Mouse (Mus musculus): ENCODE measurements around the gene Drc7.

Gene Drc7

DNA sequence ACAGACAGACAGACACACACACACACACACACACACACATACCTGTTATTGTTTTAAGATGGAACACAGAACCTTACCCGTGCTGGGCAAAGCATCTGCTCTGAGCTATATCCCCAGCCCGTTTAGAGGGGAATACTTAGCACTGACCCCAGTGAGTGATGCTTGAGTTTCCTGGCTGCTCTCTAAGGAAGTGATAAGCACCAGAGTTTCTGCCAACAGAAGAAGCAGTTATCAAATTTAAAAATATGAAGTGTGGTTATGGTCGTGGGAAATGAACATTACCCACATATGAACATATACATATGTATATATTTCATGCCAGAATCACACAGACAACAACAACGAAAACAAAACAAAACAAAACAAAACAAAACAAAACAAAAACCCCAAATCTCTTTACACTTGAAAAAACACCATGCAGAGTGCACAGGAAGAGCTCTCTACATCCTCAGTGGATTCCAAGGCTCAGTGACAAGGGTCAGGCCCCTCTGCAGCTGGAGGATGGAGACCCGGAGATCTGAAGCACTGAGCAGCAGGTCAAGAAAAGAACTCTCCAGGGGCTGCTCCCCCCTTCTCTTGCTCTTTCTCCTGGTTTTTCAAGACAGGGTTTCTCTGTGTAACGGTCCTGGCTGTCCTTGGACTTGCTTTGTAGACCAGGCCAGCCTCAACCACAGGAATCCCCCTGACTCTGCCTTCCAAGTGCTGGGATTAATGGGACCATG is 5.1 kb downstream of the Drc7 start:
- peak in 1 of 2 experiments; percentile 24 for DNase-seq

DNA sequence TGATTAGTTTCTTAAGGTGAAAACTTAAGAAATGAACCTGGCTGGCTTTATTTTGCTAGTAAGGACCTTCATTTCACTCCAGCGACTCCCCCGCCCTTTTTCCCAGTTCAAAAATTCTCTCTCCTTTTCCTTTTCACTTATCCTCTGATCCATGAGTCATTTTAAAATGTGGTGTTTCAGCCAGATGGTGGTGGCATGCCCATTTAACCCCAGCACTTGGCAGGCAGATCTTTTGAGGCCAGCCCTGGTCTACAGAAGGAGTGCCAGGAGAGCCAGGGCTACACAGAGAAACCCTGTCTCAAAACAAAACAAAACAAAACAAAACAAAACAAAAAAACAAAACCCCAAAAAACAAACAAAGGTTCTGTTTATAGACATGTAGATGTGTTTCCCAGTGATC is 9.6 kb downstream of the Drc7 start:
- DNase-seq: no peak

DNA sequence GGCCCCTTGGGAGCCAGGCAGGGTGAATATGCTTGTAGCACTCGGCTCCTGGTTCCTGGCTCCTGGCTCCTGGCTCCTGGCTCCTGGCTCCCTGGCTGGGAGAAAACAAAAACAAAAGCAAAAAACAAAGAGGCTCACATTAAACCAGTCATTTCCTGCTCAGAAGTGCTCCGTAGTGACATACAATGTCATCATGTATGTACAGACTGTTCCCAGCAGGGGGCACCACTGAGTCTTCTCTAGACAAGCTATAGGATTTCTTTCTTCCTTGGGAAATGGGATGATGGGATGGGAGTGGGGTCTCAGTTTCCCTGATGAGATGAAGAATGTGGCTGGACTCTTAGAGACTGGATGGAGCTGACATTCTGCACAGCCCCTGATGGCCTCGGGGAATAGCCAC is 12.7 kb downstream of the Drc7 start:
- DNase-seq: peak; percentile 81 to 84

DNA sequence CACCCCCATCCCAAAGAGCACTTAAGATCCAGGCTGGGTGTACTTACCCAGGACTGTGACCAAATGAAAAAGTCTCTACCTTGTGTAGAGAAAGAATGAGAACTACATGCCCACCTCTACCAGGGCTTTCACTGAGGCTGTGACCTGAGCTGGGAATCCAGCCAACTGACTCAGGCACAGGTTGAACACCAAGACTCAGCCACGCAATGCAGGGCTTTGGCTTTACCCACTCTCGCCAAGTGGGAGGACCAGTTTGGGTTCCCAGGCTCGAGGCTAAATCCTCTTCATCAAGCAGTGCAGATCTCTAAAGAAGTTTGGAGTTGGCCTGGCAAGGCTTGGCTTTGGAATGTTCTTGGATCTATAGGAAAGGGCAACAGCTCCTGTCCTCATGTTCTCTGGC is 20.6 kb downstream of the Drc7 start:
- no peak for DNase-seq

DNA sequence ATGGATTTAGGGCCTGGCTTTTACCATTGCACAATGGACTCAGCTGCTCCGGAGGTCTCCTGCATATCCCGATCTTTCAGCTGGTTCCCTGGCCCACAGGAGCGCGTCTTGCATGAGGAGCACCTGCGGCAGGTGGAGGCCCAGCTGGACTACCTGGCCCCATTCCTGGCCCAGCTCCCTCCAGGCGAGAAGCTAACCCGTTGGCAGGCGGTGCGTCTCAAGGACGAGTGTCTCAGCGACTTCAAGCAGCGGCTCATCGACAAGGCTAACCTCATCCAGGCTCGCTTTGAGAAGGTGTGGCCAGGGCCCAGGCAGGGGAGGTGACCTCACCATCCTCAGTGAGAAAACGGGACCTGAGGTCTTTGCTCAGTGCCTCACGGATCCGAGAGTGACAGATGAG is 21.2 kb downstream of the Drc7 start:
- DNase-seq: no peak

- no peak for DNase-seq
These were observed 23.2 kb downstream of the Drc7 start for GRCm38 (mm10) chr8:95078055-95078454.

DNA sequence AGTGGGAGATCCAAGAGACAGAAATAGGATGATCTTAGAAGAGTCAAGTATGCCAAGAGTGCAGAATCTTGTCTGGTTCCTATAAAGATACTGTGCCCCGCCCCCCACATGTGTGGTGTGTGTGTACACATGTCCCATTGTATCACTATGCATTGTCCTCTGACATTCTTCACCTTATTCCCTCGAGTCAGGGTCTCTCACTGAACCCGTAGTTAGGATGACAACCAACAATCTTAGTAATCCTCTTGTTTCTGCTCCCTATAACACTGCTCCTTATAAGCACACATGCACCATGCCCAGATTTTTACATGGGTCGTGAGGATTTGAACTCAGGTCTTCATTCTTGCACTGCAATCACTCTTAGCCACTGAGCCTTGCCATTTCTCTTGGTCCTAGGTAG is 24.4 kb downstream of the Drc7 start:
- no peak for DNase-seq

DNA sequence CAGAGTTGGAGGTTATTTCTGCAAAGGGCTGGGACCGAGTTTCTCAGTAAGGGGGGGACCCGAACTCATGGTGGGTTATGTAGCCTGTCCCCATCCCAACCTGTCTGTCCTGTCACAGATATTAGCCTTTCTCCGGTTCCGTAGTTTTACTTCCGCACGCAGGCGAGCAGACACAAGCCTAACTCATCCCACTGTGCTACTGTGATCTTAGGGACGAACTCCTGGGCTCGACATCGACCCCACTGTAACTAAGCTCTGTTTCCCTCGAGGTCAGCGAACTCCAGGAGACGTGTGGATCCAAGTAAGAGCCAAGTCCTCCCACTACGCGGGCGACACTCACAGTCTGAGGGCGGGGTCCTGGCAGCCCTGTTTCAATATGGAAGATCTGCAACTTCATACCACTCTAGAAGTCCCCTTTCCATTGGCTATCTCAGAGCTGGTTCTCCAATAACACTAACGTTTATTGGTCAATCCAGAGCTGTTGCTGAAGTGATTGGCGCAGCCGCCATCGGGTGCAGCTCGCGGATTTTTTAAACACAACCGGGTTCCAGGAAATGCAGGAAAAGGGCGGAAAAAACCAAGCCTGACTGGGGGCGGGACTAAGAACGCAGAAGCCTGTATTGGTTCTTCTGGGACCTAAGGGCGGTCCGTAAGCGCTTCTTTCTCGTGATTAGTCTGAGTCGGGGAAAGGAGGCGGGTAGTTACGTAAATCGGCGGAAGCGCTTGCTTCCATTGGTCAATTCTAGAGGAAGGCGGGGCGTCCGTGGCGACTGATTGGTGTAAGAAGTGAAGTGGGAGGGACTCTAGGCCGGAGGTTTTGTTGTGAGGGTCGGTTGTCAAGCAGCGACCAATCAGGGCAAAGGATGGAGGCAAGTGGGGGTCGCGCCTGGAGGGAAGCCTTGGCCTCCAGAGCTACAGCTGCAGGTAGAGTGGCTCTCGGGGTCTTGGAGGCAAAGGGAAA is 25.8 kb downstream of the Drc7 start, which contains the start of gene Katnb1:
TSS of gene Katnb1 (plus strand) at position 806 of the 961 bp plus-strand sequence.
- DNase-seq: peak; percentile 97 to 98

- DNase-seq: no peak
These were observed 26.7 kb downstream of the Drc7 start for GRCm38 (mm10) chr8:95081650-95082049.

DNA sequence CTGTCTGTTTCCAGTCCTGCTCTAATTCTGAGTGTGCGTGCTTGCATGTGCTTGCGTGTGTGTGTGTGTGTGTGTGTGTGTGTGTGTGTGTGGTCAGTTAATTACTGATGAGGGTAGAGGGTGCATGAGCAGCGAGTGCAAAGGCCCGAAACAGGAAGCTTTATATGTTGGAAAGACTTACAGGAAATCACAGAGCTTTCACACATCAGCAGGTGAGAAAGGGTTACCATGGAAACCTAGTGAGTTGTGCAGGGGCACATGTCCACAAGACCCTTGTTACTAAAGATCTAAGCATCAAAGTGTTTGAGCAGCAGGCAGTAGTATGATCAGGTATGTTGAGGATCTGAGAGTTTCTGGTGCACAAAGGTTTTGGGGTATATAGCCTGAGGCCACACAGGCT is 29.4 kb downstream of the Drc7 start:
- no peak for DNase-seq

GRCm38 (mm10) chr8:95084744-95085431 is 30.0 kb downstream of the Drc7 start:
- no peak for DNase-seq

DNA sequence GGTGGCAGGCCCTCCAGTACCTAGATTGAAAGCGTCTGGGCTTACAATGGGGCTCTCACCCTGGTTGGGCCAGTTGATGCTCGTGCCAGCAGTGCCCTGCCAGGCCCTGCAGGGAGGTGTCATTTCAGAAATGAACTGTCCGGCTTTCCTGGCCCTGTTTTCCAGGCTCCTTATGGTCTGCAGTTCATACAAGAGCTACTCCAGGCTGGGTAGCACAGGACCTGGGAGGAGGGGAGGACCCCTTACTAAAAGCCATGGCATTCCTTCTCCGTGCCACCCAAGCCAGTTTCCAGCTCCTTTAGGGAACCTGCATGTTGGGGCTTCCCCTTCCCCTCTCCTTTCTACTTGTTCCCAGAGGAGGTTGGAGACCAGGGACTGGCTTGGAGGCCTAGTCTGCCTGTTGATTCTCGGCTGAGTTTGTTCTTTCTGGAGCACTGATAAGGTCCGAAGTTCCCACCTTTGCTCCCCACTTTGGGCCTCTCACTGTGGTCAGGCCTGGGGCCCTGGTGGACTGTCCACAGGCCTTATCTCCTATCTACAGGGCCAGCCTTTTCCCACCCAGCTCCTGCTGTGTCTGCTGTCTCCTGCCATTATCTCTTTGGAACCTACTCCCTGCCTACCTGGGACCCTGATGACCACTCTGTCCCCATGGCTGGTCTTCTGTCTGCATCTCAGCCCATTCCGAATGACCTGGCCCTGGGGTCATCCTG is 30.7 kb downstream of the Drc7 start:
- no peak for DNase-seq

DNA sequence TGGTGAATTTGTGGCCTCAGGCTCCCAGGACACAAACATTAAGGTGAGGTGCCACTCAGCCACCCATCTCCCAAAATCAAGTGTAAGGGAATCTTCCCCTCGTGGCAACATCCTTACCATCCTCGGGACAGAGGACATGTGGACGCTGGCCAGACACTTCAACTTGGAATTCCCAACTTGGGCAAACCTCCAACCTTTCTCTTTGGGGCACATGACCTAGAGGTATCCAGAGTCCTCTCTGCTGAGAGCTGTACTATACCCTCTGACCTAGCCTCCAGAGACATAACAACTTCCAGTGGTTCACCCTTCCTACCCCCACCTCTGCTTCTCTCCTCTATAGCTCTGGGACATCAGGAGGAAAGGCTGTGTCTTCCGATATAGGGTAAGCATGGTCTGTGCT is 38.7 kb downstream of the Drc7 start:
- DNase-seq: no peak

GRCm38 (mm10) chr8:95099009-95099408 is 44.1 kb downstream of the Drc7 start:
- peak; percentile 88 to 90 for DNase-seq

DNA sequence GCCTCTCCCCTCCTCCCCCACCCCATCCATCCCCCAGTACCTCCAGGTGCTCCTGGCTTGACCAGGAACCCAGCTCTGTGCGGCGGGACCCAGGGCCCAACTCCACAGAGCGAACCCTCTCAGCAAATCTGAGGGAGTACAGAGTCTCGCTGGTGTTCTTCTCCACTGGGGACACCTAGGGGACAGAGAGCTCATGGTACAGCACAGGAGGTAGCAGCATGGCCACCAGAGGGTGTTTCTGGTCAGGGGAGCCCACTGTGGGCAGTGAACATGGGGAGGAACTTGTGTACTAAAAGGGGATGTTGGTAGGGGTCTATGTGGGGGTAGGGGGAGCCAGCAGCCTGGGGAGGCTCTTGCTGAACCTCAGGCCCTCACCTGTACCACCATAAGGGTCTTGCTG is 47.1 kb downstream of the Drc7 start:
- peak; percentile 33 to 34 for DNase-seq

GRCm38 (mm10) chr8:95107306-95107705 is 52.4 kb downstream of the Drc7 start:
- DNase-seq: no peak

- no peak for DNase-seq
These were observed 57.7 kb downstream of the Drc7 start for GRCm38 (mm10) chr8:95112594-95112993.

DNA sequence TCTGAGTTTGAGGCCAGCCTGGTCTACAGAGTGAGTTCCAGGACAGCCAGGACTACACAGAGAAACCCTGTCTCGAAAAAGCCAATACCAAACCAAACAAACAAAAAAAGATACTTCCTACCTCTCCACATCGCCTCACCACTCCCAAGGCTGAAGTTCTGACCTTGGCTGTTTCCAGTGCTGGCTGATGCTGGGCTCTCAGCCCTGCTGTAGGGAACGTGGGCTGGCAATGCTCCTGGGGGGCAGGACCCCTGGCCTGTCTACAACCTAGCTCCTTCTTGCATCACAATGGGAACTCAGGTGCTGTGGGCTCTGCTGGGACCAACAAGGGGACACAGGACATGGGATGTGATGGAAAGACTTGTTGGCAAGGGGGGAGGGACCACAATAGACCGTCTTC is 58.2 kb downstream of the Drc7 start:
- DNase-seq: no peak

DNA sequence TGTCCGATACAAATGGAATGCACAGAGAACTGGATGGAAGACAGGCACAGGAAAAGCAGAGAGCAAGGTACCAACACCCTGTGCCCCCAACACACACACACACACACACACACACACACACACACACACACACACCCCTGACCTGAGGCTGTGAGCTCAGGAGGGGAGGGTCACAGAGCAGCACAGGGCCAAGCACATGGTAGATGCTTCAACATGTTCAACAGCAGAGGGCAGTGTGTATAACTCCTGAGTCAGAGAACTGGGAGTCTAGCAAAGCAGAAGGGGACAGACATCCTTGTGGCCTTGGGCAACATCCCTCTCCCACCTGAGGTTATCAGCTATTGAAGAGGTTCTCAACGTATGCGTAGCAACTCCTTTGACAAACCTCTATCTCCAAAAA is 58.8 kb downstream of the Drc7 start:
- DNase-seq: no peak

DNA sequence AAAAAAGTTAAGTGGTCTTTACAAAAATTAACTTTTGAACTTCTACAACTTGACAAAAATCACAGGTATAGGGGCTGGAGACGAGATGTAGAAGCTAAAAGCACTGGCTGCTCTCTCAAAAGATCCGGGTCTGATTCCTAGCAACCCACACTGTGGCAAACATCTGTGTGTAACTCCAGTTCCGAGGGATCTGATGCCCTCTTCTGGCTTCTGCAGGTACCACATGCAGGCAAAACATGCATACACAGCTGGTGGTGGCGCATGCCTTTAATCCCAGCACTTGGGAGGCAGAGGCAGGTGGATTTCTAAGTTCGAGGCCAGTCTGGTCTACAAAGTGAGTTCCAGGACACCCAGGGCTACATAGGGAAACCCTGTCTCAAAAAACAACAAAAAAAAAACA is 68.6 kb downstream of the Drc7 start:
- DNase-seq: no peak

DNA sequence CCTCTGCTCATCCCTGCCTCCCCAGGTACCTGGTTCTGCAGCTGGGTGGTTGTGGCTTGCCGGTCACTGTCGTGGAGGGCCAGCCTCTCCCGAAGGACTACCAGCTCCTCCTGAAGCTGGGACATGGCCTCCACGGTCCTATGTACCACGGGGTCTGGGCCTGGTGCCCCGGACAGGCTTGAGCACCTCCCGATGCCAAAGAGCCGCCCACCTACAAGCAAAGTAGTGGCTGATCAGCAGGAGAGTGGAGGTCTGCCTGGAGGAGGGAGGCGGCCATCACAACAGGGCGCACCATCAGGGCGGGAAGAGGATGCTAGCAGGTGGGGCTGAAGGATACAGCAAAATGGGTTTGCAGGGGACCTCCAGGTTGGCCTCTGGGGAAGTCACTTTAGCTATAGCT is 71.6 kb downstream of the Drc7 start:
- DNase-seq: no peak

GRCm38 (mm10) chr8:95127658-95128057 is 72.8 kb downstream of the Drc7 start:
- DNase-seq: peak in 1 of 2 experiments; percentile 67

All from kidney, postnatal 4 days (tissue).